Mouse (Mus musculus) testis, adult 2 months (tissue): ENCODE measurements around the gene Abca7.

Experiments used
- CTCF ChIP-seq: fragments of 200-500 bp; IDR thresholded peaks from 2 replicates; pipeline ENCODE4 v1.5.1; 2012; ENCODE audit warnings: low read depth, mild to moderate bottlenecking, inconsistent platforms, low read length, moderate library complexity; ENCODE audit not compliant: control insufficient read depth, insufficient read depth, insufficient replicate concordance
- POLR2A ChIP-seq: fragments of 200-500 bp; IDR thresholded peaks from 2 replicates; pipeline ENCODE4 v1.6.1; 2012; ENCODE audit warnings: low read depth, mild to moderate bottlenecking, inconsistent platforms, low read length, moderate library complexity; ENCODE audit not compliant: control insufficient read depth

DNA sequence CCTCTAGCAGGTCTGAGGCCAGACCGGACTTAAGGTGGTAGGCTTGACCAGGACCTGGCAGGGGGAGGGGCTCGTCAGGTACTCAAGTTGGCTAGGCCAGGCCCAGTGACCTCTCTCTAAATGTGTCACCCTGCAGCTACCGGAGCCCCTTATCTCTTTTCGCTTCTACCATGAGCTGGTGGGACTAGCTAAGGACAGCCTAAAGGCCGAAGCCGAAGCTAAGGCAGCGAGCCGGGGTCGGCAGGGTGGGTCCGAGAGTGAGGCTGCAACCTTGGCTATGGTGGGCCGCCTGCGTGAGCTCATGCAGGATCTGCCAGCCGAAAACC is 32.2 kb downstream of the Abca7 start:
- TF ChIP-seq CTCF = no peak
- TF ChIP-seq POLR2A = no peak
